Mouse (Mus musculus) heart, embryonic 10.5 days (tissue): ENCODE data around the gene Ccdc36. TPM values are rescaled to one million over a fixed set of nuclear protein-coding genes. Genes with fewer than 3 reads are reported as not detected.

ENCODE experiments used
- DNase-seq: peaks from one replicate; pipeline ENCODE4 v3.0.0-alpha.2; 2017; ENCODE audit warnings: low spot score
- H3K27ac ChIP-seq: fragments of 300-500 bp; sonication (generic); 2 replicates; pipeline ENCODE4 v1.5.1; 2016; ENCODE audit warnings: mild to moderate bottlenecking
- H3K27me3 ChIP-seq: fragments of 300-500 bp; sonication (generic); 2 replicates; pipeline ENCODE4 v1.6.1; 2016; ENCODE audit warnings: mild to moderate bottlenecking; ENCODE audit not compliant: poor library complexity, insufficient read depth, severe bottlenecking
- H3K36me3 ChIP-seq: fragments of 300-500 bp; sonication (generic); 2 replicates; pipeline ENCODE4 v1.6.1; 2016; ENCODE audit warnings: mild to moderate bottlenecking, moderate library complexity
- H3K4me1 ChIP-seq: fragments of 300-500 bp; sonication (generic); 2 replicates; pipeline ENCODE4 v1.6.1; 2016; ENCODE audit warnings: mild to moderate bottlenecking
- H3K4me3 ChIP-seq: fragments of 300-500 bp; sonication (generic); 2 replicates; pipeline ENCODE4 v1.5.1; 2016; ENCODE audit warnings: mild to moderate bottlenecking, moderate library complexity
- H3K9me3 ChIP-seq: fragments of 300-500 bp; sonication (generic); 2 replicates; pipeline ENCODE4 v1.6.1; 2016; ENCODE audit warnings: mild to moderate bottlenecking, moderate library complexity
- WGBS: fragments of 180-500 bp; shearing (Covaris S2); methylation state at CpG from one replicate; pipeline ENCODE4 v1.1.7; 2016; 5-methylcytosine and 5-hydroxymethylcytosine counted together
- polyA plus RNA-seq: library from polyadenylated mRNA; unstranded; fragments of >200 nt; fragmentation: Nextera tagmentation; extraction: Ambion mirVana; gene quantifications from 2 replicates; pipeline ENCODE4 v1.2.1, GENCODE M21; 2016

Gene Ccdc36
- polyA plus RNA-seq, 1 experiment from 2014 or later: 1.1 TPM

- DNase-seq: no peak
- Histone ChIP-seq H3K27me3 (no peaks in the 10 kb centered on the region), H3K4me3 (no peak overlapping the region), H3K9me3 (no peaks in the 10 kb centered on the region), H3K27ac (no peak overlapping the region), H3K4me1 (no peaks in the 10 kb centered on the region), H3K36me3 (peaks cover 90% of the 10 kb centered on the region)
- 89% methylated on average over 10 of the region's 10 CpGs for WGBS
These were observed 39.7 kb downstream of the Ccdc36 start for GRCm38 (mm10) chr9:108388601-108389000.

DNA sequence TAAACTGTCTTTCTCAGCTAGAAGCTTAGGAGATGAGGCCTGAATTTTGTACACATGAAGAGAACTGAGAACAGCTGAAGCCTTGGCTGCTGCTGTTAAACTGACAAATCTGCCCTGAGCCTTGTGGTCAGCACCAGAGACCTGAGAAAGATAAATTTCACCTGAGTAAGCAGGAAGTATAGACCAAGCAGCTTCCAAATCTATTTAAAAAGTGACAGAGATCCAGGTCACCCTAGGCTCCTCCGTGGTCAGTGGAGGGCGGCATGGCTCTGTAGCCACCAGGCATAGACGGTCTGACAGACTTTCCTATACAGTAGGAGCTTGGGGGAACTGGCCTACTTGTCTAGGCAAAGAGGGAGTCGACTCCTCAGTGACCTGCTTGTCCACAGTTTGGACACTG, 41.5 kb downstream of the Ccdc36 start:
- H3K27ac ChIP-seq: no peak overlapping the region
- peaks cover 90% of the 10 kb centered on the region for H3K36me3 ChIP-seq
- H3K4me1 ChIP-seq: no peaks in the 10 kb centered on the region
- H3K27me3 ChIP-seq: no peaks in the 10 kb centered on the region
- no peaks in the 10 kb centered on the region for H3K9me3 ChIP-seq
- no peak overlapping the region for H3K4me3 ChIP-seq
- no peak for DNase-seq
- 92% methylated on average over 4 of the region's 4 CpGs for WGBS

DNA sequence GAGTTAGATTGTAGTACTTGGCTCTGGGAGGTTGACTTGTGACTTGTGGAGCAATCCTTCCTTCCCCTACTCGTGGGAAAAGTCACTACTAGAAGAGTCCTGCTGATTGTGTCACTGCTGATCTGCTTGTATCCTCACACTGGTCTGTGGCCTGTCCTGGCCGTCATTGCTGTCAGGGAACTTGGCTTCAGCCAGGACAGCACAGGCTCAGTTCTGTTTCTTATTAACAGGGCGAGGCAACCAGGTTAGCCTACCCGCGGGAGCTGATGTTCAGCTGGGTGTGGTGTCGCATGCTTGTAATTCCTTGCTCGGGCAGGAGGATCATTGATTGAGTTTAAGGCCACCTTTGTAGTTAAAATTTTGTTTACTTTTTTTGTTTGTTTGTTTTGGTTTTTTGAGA, 43.3 kb downstream of the Ccdc36 start:
- no peak for DNase-seq
- Histone ChIP-seq H3K4me1 (no peaks in the 10 kb centered on the region), H3K36me3 (peaks cover 95% of the 10 kb centered on the region), H3K4me3 (no peak overlapping the region), H3K27ac (no peak overlapping the region), H3K27me3 (no peaks in the 10 kb centered on the region), H3K9me3 (no peaks in the 10 kb centered on the region)
- 75% methylated on average over 7 of the region's 7 CpGs for WGBS

- Histone ChIP-seq H3K9me3 (no peaks in the 10 kb centered on the region), H3K27ac (no peak overlapping the region), H3K27me3 (no peaks in the 10 kb centered on the region), H3K4me1 (no peaks in the 10 kb centered on the region), H3K4me3 (no peak overlapping the region), H3K36me3 (peaks cover 96% of the 10 kb centered on the region)
- 93% methylated on average over 9 of the region's 9 CpGs for WGBS
- DNase-seq: no peak
These were observed 46.9 kb downstream of the Ccdc36 start for GRCm38 (mm10) chr9:108381382-108381781.

GRCm38 (mm10) chr9:108379294-108379693, 49.0 kb downstream of the Ccdc36 start:
- no peak overlapping the region for H3K4me3 ChIP-seq
- H3K9me3 ChIP-seq: no peaks in the 10 kb centered on the region
- no peaks in the 10 kb centered on the region for H3K4me1 ChIP-seq
- no peak overlapping the region for H3K27ac ChIP-seq
- peaks cover 96% of the 10 kb centered on the region for H3K36me3 ChIP-seq
- H3K27me3 ChIP-seq: no peaks in the 10 kb centered on the region
- 65% methylated on average over 4 of the region's 4 CpGs for whole genome bisulfite sequencing
- DNase-seq: no peak

DNA sequence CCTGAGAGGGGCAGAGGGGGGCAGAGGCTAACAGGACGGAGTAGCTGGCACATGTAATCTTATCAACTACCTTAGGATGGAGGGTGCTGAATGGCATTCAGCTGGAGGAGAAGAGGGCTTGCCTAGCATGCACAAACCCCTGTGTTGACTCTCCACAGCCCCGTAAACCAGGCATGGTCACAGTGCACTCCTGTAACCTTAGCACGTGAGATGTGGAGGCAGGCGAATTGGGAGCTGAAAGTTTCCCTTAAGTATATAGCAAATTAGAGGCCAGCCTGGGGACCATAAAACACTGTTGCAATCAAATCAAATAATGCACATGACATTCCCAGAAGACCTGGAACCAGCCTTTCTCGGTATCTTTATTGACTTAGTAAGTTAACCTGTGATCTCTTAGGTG, 49.5 kb downstream of the Ccdc36 start:
- Histone ChIP-seq H3K4me1 (no peaks in the 10 kb centered on the region), H3K9me3 (no peaks in the 10 kb centered on the region), H3K27ac (no peak overlapping the region), H3K36me3 (peaks cover 96% of the 10 kb centered on the region), H3K27me3 (no peaks in the 10 kb centered on the region), H3K4me3 (no peak overlapping the region)
- WGBS: 79% methylated on average over 5 of the region's 5 CpGs
- no peak for DNase-seq

GRCm38 (mm10) chr9:108378234-108378633, 50.0 kb downstream of the Ccdc36 start:
- no peaks in the 10 kb centered on the region for H3K27me3 ChIP-seq
- H3K27ac ChIP-seq: no peak overlapping the region
- H3K9me3 ChIP-seq: no peaks in the 10 kb centered on the region
- H3K4me3 ChIP-seq: no peak overlapping the region
- no peaks in the 10 kb centered on the region for H3K4me1 ChIP-seq
- no peak for DNase-seq
- WGBS: 41% methylated on average over 9 of the region's 9 CpGs
- peaks cover 96% of the 10 kb centered on the region for H3K36me3 ChIP-seq

Other genes starting within 250 kb of the Ccdc36 start
- 1.3 and 1.4 TPM in 2 replicates for gene Bsn, start 238.1 kb downstream of the Ccdc36 start, polyA plus RNA-seq
- gene Dag1, start 164.5 kb downstream of the Ccdc36 start, polyA plus RNA-seq: 128 and 197 TPM in 2 replicates
- 21.4 and 24.2 TPM in 2 replicates for gene Nicn1, start 138.1 kb downstream of the Ccdc36 start, polyA plus RNA-seq
- gene Amt, start 131.6 kb downstream of the Ccdc36 start, polyA plus RNA-seq: 15.3 and 16.1 TPM in 2 replicates
- gene Rhoa, start 122.4 kb downstream of the Ccdc36 start, polyA plus RNA-seq: 277 and 285 TPM in 2 replicates
- 28.2 and 30.3 TPM in 2 replicates for gene Tcta, start 122.3 kb downstream of the Ccdc36 start, polyA plus RNA-seq
- gene Gpx1, start 89.6 kb downstream of the Ccdc36 start, polyA plus RNA-seq: 1,031 and 1,079 TPM in 2 replicates
- gene Usp4, start 80.6 kb downstream of the Ccdc36 start, polyA plus RNA-seq: 114 and 122 TPM in 2 replicates
- 0.34 TPM in 2 replicates for gene 1700102P08Rik, start 35.7 kb downstream of the Ccdc36 start, polyA plus RNA-seq
- gene BC048562, start 8.0 kb upstream of the Ccdc36 start, polyA plus RNA-seq: not detected in 2 replicates
- 46.6 and 61.1 TPM in 2 replicates for gene Ccdc71, start 32.0 kb upstream of the Ccdc36 start, polyA plus RNA-seq
- gene Klhdc8b, start 33.1 kb upstream of the Ccdc36 start, polyA plus RNA-seq: 86.8 and 106 TPM in 2 replicates
- gene Lamb2, start 51.3 kb upstream of the Ccdc36 start, polyA plus RNA-seq: 46.3 and 57.4 TPM in 2 replicates
- 78.6 and 84.1 TPM in 2 replicates for gene Usp19, start 62.1 kb upstream of the Ccdc36 start, polyA plus RNA-seq
- gene Qars, start 79.2 kb upstream of the Ccdc36 start, polyA plus RNA-seq: 83.2 and 95.8 TPM in 2 replicates
- 117 and 129 TPM in 2 replicates for gene Qrich1, start 88.3 kb upstream of the Ccdc36 start, polyA plus RNA-seq
- gene Impdh2, start 131.8 kb upstream of the Ccdc36 start, polyA plus RNA-seq: 155 and 194 TPM in 2 replicates
- gene Ndufaf3, start 138.9 kb upstream of the Ccdc36 start, polyA plus RNA-seq: 50.5 and 58.6 TPM in 2 replicates
- 106 and 122 TPM in 2 replicates for gene Dalrd3, start 141.4 kb upstream of the Ccdc36 start, polyA plus RNA-seq
- gene Wdr6, start 150.3 kb upstream of the Ccdc36 start, polyA plus RNA-seq: 99.6 and 105 TPM in 2 replicates
- gene P4htm, start 169.2 kb upstream of the Ccdc36 start, polyA plus RNA-seq: 13.2 and 20.6 TPM in 2 replicates
- 50.3 and 52.0 TPM in 2 replicates for gene Arih2, start 220.9 kb upstream of the Ccdc36 start, polyA plus RNA-seq
- 53.0 and 53.7 TPM in 2 replicates for gene Slc25a20, start 233.6 kb upstream of the Ccdc36 start, polyA plus RNA-seq